Comparison of ENCODE assay signal across 8 mouse cellular contexts in the genomic region with DNA sequence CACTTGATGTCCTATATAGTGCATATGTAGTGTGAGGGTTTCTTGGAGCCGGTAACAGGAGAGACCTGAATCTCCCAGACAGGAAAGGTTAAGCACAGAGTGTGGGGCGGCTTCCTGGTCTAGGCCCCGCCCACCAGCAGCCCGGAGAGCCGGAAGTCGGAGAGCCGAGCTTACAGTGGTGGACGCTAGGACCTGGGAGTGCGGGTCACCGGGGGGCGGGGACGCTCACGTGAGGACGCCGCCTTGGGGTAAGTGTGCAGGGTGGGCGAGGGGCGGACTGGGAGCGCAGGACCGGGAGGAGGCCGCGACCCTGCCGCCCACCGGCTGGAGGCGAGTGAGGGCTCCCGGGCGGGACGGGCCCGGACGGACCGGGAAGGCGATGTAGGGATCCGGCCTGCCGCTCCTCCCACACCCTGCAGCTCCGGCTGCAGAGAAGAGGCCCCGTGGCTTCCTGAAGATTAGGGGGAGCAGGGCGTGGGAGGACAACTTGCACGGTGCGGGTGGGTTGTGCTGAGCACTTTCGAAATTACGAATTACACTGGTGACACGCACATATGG. TPM values are rescaled to one million over a fixed set of nuclear protein-coding genes. Genes with fewer than 3 reads are reported as not detected.
DNase-seq lines count a peak whose midpoint lies in the region; ATAC-seq and TF ChIP-seq lines count a peak whose summit lies in the region.

Washc1 (plus strand) TSS at position 144 of the 558 bp plus-strand sequence.

- ATAC-seq in activated CD4-positive, CD25-positive, alpha-beta regulatory T cell, adult 4 months = peak; percentile 91
- peak; percentile 88 for ATAC-seq in inflammation-experienced regulatory T-cells, adult 6 months
- peak; percentile 93 for ATAC-seq in megakaryocyte-erythroid progenitor cell, adult 5-6 weeks (replicated peaks; ENCODE audit: low FRiP score, low TSS enrichment, poor library complexity, severe bottlenecking)

- peak; percentile 88 for DNase-seq in gastrocnemius, postnatal 10 days
- peak; percentile 84 to 96 for DNase-seq in left cerebral cortex, postnatal 10 days (ENCODE audit: extremely low spot score in 1 of 2, low spot score in 2 of 2)
- peak; percentile 86 for DNase-seq in right cerebral cortex, postnatal 25 days
- peak; percentile 86 to 90 for DNase-seq in urinary bladder, postnatal 4 days (ENCODE audit: low spot score in 2 of 2)

- no peak for TF ChIP-seq CTCF in cortical plate, adult 2 months (IDR thresholded peaks at IDR 0.05; ENCODE audit: extremely low read depth, insufficient read depth, low read length)

- peak; percentile 66 for TF ChIP-seq POLR2A in cortical plate, adult 2 months (IDR thresholded peaks at IDR 0.05; ENCODE audit: extremely low read depth, insufficient read depth, low read length)

- peak within 1 kb of the TSS; percentile 72; the same call in 1 of the 2 replicates for H3K27ac ChIP-seq in cortical plate, adult 2 months (ENCODE audit: insufficient read depth, low read length)

- peak within 1 kb of the TSS; percentile 96 for H3K4me3 ChIP-seq in cortical plate, adult 2 months (ENCODE audit: insufficient read depth, low read length)

- peaks cover 3% of the 10 kb centered on the region for H3K4me1 ChIP-seq in cortical plate, adult 2 months (ENCODE audit: control insufficient read depth, insufficient read depth, low read length)

- intact Hi-C loops in left cerebral cortex, postnatal 10 days (cut with DNase I) = no loop called here

RNA-seq across cellular contexts. Expression of gene Washc1, which starts in this region (rescaled TPM):
- 10 to 100 TPM; 27.9 to 32.7 TPM for polyA plus RNA-seq in activated CD4-positive, CD25-positive, alpha-beta regulatory T cell, adult 4 months (2017; shearing (Covaris generic))
- polyA plus RNA-seq in cortical plate, adult 2 months (2012; rRNA removed) = 48.6 and 50.0 TPM in 2 replicates
- total RNA-seq in gastrocnemius, postnatal 10 days (2021) = 10 to 100 TPM; 16.4 to 17.2 TPM
- 10 to 100 TPM; 32.2 to 42.5 (median 32.9) TPM for polyA plus RNA-seq in inflammation-experienced regulatory T-cells, adult 6 months (2017; shearing (Covaris generic))
- total RNA-seq in left cerebral cortex, postnatal 10 days (2021) = 10 to 100 TPM; 51.5 to 52.9 TPM
- total RNA-seq in megakaryocyte-erythroid progenitor cell, adult 5-6 weeks (2014; fragmentation: Nextera tagmentation) = 30.8 and 34.5 TPM in 2 replicates
- total RNA-seq in megakaryocyte-erythroid progenitor cell, adult 5-6 weeks (2017) = 22.0 and 29.7 TPM in 2 replicates

Comparison
In these comparisons a context has a peak if more than half of its experiments do, and no peak if none do; other contexts are left out.
1. Peak in every context shown above with its lines: DNase-seq, ATAC-seq, H3K4me3 ChIP-seq and H3K27ac ChIP-seq.